Mouse (Mus musculus) mature B cell (primary cell): ENCODE results near the gene Chd6.
"Not testable (repeated sequence)": the region's sequence is repeated elsewhere in the genome, so short reads cannot be mapped to it uniquely, and the experiment has no call there.

Source experiments
- in situ Hi-C: fragments of 300-500 bp; cut with MboI; formaldehyde crosslinking; loops from 2 replicates; pipeline ENCODE4 v1.14.3; 2019

The Chd6 gene

DNA sequence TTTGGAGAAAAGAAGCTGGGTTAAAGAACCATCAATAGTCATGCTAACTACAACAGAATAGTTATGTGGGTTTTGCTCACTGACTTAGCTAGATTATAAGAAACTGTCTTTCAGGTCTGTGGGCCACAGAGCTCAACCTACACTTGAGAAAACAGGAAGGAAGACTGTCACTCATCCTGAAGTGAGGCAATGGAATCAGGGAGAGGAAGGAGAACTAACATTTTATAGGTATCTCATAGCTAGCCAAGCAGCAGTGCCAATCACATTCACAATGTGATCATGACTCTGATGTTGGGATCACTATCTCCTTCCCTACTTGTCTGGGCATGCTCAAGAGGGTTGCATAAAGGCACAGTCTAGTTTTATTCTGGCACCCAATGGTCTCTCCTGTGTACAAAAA is 121.4 kb downstream of the Chd6 start:
- in situ Hi-C loops, result no loop called here

DNA sequence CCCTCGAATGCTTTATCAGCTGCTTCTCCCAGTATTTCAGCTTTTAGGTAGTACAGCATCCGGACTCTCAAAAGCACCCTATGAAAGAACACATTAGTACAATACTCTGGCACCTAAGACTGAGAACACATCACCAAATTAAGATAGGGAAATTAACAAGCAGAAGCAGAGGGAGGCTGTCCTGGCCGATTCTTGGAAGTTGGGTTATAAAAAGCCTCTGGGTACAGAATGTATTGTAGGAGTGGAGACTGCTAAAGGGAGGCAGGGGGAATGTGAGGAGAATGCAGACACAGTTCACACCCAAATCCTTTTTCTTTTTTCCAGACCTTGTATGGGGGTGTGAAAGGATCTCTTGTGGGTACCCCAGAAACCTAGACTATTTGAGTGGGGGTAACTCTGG is 126.2 kb downstream of the Chd6 start:
- in situ Hi-C loops, result no loop called here

DNA sequence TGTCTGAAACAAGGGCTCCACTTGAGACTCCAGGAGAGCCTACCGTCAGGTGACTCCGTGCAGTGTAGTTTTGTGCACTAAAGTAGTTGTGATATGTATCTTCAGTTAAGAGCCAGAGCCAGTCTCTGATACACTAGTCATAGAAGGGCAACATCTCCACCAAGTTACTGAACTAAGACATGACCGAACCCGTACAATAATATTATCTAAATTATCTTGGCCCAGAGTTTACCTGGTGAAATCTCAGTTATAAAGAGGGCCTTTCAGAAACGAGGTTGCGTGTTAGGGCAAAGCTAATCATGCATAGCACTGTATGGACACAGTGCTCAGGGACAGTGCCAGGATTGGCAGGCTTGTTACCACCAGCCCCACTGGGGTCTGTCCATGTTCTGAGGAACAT is 127.1 kb downstream of the Chd6 start:
- in situ Hi-C loops, result no loop called here

DNA sequence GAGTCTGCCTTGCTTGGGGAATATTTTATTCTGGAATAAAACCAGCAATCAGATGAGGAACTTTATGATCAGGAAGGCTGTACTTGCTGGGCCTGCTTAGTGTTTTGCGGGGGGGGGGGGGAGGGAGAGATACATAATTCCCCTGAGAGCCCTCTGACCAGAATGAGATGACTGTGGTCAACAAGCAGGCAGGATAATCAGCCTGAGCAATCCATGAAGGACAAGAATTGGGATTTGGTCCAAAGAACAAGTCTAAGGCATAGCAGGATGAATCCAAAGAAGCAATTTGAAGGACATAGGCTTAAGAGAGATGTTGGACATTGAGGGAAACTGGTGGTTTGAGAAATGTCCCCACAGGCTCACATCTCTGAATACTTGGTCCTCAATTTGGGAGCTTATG is 130.2 kb downstream of the Chd6 start:
- in situ Hi-C loops, result no loop called here

DNA sequence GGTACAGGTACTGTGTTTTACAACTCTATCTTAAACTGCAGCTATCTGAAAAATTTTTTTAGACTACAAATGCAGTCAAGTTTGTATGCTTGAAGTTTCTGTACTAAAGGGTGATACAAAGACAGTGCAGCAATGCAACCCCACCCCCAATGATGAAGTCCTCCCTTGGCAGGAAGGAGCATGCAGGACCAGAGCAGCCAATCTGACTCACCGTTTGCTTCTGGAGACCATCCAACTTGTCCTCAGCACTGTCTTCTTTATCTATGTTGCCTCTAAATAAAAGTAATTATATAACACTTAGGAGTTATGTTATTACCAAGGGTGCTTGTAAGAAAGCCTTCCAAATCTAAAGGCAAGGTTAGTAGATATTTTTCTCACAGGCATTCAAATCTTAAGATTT is 131.6 kb downstream of the Chd6 start:
- in situ Hi-C loops, result no loop called here

DNA sequence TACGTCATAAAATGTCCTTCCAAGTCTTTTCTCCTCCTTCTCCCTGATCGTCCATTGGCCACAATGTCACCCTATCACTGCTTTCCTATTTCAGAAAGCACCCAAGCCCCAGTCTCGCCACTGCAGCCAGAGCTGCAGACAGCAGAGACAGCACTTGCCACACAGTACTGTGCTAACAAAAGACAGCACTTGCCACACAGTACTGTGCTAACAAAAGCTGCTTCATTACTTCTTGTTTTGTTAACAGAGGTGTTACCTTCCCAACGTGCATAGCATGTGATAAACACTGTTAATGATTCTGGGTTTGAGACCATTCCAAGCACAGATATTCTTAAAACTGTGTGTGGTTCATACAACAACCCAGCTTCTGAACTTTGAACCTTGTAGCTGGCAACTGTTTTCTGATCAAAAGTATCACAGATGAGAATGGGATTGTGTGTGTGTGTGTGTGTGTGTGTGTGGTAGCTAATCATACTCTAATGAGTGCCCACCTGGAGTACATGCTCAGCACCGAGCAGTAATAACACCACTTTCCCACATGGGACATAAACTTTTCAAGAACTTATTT is 135.1 kb downstream of the Chd6 start:
- in situ Hi-C loops, result no loop called here

DNA sequence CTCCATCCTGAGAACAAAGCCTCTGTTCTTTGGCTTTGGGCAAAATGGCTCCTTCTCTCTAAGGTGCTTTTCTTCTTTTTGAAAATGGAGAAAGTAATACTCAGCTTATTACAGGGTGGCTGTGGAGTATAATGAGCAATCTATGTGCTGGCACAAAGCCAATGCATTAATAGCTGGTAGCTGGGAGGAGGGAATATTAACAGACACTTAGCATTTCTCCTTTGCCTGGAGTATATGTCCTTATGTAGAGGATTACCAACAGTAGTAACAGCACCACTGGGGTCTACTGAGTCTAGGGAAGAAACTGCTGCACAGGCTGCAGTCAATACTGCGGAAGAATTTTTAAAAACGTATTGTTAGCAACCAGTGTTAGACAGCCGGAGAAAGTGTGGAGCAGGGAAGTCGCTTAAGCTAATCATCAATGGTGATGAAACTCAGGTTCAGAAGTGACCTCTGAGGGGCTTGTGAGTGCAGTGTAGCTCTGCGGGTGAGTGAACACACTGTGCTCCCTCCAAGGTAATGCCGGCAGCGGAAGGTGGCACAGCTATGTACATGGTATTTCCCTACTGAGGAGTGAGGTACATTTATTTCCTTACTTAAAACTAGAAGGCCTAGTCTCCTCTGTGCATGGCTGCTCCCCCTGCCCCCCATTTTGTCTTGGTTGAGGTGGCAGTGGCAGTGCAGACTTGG is 136.6 kb downstream of the Chd6 start:
- in situ Hi-C loops, result no loop called here

DNA sequence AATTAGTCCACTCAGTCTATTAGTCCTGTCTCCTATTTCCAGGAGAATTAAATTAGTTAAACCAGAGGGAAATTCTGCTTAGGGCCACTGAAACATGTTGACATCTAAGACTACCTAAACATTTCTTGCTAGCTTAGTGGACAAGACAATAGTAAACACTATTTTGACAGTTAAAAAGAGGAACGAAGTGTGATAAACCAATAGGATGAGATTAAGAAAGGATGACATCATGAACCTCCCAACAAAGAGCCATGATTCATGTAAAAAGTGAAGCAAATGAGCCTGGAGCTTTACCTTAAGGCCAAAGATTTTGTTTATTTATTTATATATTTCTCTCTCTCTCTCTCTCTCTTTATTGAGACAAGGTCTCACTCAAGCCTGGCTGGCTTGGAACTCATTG is 146.7 kb downstream of the Chd6 start:
- in situ Hi-C loops, result no loop called here

DNA sequence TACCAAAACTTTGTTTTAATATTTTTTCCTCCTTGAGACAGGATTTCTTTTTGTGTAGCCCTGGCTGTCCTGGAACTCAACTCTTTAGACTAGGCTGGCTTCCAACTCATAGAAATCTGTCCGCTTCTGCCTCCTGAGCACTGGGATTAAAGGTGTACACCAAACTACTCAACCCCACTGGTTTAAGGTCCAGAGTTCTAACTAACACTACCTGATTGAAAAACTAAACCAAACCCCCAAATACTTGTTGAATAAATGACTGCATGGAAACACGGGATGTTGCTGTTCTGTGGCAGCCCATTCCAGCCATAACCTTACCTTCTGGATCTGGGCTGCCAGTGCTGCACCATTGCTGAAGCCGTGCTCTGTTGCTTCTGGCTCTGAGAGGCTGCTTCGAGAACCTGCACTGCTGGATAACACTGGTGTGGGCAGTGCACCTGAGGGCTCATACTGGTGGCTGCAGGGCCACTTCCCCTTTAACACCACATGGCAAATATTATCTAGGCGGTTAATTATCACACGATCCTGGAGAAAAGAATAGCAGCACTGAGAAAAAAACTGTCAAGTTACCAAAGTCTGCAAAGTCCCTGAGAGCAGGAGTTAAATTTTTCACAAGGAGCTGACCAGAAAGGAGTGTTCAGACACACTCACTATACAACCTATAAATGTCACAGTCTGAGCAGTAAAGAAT is 147.8 kb downstream of the Chd6 start:
- in situ Hi-C loops, result no loop called here

DNA sequence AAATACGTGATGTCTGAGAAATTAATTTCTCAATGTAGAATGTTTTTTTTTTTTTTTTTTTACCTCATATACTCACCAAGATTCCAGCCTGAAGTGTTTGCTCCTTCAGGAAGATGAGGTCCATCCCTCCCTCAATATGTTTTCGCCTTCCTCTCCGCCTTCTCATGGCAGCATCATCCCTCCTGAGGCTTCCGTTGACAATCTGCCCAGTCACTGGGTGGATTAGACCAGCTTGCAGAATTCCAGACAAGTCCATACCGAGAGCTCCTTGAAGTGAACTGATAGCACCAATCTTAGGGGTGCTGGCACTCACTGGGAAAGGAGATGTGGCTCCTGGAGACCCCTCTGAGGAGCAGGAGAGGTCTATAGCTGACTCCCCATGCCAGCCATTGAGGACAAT is 149.0 kb downstream of the Chd6 start:
- in situ Hi-C loops, result no loop called here

DNA sequence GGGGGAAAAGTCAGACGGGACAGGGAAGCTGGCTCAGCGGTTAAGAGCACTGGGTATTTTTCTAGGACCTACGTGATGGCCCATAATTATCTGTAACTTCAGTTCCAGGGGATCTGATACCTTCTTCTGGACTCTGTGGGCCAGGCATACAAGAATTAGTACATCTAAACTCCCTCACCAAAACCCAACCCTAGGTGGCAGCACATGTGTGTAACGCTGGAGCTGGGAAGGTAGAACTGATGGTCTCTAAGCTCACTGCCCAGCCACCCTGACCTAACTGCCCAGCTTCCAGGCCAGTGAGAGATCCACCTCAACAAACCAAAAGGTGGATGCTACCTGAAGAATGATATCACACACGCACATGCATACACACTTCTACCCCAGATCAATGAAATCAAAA is 150.1 kb downstream of the Chd6 start:
- in situ Hi-C loops, result no loop called here

DNA sequence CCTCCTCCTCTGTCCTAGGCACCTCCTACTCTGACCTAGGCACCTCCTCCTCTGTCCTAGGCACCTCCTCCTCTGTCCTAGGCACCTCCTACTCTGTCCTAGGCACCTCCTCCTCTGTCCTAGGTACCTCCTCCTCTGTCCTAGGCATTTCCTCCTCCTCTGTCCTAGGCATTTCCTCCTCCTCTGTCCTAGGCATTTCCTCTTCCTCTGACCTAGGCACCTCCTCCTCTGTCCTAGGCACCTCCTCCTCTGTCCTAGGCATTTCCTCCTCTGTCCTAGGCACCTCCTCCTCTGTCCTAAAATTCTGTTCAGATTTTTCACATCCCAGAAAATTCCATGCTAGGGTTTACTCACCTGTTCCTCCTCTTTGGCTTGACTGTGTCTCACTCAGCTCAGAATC is 151.1 kb downstream of the Chd6 start:
- in situ Hi-C loops, result not testable (repeated sequence)

DNA sequence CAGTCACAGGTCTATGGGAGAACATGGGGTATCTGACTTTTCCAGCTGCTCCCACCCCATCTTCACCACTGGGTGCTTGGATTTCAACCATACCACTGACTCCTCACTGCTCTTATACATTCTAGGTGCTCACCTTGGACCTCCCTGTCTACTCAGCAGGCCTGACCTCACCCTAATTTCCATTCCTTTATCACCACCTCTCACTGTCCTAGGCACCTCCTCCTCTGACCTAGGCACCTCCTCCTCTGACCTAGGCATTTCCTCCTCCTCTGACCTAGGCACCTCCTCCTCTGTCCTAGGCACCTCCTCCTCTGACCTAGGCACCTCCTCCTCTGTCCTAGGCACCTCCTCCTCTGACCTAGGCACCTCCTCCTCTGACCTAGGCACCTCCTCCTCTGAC is 151.6 kb downstream of the Chd6 start:
- in situ Hi-C loops, result not testable (repeated sequence)

DNA sequence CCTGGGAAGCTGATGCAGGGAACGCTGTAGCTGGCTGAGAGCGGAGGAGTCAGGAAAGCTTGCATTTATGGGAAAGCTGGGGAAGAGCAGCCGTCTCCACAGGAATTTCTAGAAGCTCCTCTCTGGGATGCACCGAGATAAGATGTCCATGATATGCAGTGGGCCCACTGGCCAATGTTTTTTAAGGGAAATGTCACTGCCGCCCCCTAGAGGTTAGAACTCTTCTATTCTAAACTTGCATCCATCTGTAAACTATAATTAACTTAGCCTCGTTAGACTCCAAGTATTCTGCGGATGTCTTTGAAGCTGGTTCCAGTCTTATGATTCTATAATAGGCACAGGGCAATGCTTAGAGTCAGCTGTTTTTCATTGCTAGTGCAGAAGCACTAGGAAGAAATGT is 153.5 kb downstream of the Chd6 start:
- in situ Hi-C loops, result no loop called here

DNA sequence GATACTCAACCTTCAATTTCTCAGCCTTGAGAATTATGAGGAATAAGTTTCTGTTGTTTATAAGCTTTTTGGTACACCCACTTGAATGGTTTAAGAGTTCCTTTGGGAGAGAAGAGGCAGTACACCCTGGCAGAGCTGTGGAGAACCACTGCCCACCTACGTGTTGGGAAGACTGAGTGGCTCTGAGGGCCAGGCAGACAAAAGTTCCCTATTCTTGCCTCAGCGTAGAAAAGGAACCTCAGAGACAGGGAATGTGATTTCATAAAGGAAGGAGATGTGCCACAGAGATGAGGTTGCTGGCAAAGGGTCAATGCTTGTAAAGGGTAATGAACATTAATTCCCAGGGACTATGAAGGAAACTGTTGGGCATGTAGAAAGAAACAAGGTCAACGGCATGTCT is 154.3 kb downstream of the Chd6 start:
- in situ Hi-C loops, result no loop called here

DNA sequence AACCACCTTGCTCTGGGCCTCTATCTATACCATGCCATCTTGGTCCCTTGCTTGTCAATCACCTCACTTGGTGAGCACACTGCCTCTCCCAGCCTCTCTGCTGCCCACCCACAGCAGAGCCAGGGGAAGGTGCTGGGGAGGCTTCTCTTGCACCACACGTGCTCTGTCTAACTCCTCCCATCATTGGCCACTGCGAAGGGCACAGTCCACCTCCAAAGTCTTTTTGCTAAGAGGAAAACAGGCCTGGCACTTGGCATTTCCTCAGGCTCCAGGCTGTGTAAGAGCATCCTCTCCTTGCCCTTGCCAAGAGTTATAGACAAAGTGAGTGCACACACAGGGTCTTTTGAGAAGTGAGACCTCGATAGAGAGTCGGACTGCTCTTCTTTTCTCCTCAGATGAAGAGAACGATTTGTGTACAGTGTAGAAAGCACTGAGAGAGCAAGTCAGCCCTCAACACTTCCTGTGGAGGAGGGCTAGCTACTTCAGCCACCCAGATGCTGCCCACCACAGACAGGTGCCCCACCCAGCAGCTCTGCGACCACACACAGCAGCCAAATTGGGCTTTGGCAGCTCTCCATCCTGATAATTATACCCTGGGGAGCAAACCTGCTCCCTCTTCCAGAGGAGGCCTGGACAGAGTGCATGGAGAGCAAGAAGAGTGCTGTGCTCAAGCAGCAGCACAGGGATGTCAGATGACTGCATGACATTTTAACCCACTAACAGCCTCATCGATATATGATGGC is 155.6 kb downstream of the Chd6 start:
- in situ Hi-C loops, result no loop called here

DNA sequence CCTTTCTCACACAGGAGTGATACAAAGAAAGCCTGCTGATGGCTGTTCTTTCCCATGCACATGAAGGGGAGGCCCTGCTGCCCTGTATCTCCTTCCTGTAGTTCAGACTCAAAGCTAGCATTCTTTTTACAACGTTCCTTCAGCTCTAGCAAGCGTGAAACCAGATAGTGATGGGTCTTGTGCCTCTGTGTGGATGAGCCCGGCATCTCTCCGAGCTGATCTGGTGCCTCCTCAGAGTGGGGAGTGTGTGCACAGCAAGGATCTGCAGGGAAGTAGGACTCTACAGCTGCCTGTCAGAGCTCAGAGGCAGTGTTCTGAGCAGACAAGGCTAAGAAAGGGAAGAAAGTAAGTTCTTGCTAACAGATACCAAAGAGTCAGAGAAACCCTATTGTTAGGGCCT is 157.3 kb downstream of the Chd6 start:
- in situ Hi-C loops, result no loop called here

DNA sequence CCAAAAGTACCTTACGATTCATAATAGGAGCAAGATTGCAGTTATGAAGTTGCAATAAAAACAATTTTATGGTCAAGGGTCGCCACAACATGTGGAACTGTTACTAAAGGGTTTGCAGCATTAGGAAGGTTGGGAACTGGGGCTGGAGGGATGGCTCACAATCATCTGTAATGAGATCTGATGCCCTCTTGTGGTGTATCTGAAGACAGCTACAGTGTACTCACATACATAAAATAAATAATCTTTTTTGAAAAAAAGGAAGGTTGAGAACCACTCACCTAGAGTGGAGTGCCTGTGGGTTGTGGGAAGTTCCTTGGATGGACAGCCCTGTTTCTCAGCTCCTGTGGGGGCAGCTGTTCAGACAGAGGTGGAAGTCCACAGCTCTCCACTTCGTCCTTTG is 166.4 kb downstream of the Chd6 start:
- in situ Hi-C loops, result no loop called here

DNA sequence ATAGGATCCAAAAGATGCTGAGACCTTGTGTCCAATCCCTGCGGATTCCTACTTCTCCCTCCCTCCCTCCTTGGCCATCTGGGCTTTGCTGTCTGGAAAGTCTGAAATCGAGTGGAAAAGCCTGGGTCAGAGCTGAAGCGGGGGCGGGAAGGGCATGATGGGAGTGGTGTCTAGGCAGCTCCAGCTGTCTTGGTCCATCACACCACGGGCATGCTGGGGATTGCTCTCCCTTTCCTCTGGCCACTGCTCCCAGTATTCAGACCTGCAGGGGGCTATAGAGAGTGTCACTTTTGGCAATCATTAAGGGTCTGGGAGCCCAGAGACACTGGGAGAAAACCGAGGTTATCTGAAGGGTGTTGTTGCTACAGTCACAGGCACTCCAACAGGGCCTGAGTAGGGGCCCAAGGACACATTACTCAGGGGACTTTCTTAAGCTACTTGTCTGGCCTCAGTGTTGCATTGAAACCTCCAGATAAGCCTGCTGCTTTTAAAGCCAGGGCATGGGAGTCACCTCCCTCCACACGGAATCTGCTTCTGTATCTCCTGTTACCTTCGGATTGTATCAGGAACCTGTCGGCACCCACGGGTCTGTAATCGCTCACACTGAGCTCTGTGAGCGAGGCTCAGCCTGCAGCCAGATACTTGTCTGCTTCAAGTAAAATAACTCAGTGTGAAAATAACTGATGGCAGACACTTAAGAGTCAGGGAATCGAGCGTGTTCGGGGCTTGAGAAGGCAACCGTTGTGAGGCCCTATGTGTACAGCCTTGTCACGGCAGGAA is 167.8 kb downstream of the Chd6 start:
- in situ Hi-C loops, result no loop called here

DNA sequence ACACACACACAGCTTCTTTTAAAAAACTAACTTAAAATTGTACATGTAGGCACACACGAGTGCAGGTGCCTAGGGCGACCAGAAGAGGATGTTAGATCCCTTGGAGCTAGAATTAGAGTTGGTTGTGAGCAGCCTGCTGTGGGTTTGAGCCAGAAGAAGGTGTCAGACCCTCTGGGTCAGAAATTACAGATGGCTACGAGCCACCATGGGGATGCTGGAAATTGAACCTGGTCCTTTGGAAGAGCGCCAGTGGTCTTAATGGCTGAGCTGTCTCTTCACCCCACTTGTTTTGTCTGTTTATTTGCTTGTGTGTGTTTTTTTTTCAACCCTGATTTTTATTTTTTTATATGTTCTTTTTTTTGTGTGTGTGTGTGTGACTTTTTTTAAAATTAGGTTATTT is 174.4 kb downstream of the Chd6 start:
- in situ Hi-C loops, result no loop called here

DNA sequence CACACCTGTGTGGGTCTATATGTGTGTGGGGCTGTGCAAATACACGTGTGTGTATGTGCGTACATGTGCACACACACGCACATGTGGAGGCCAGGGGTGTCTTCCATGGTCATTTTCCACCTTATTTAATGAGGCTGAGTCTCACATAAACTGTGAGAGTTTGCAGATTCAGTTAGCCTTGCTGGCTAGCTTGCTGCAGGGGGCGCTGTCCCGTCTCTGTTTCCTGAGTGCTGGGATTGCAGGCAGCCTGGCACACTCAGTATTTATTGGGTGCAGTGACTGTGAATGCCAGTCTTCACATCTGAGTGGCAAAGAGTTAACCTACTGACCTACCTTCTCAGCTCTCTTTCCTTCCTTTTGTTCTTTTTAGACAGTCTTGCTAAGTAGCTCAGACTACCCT is 175.0 kb downstream of the Chd6 start:
- in situ Hi-C loops, result no loop called here

DNA sequence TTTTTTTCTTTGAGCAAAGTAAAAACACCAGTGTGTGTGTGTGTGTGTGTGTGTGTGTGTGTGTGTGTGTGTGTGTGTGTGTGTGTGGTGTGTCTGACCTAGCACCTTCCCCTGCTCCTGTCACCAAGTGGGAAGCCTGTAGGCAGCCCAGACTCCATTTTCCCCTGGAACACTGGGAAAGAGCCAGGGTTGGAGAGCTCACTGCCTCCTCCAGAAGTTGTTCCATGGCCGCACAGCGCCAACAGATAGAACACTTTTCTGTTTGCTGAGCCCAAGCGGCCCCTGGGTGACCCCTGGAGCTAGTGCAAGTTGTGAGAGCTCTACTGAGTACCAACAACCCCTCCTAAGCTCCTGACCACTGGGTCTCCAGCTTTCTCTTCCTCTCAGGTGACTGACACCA is 175.9 kb downstream of the Chd6 start:
- in situ Hi-C loops, result no loop called here
